Mouse (Mus musculus): ENCODE measurements around the gene Klhl41. TPM values are rescaled to one million over a fixed set of nuclear protein-coding genes. Genes with fewer than 3 reads are reported as not detected.

The Klhl41 gene
- total and polyA plus RNA-seq, 2 experiments from 2014 or later, result 0.10 TPM

GRCm38 (mm10) chr2:69640100-69640499, 29.8 kb upstream of the Klhl41 start:
- no peak overlapping the region for H3K27ac ChIP-seq (ENCODE audit: low read depth, low read length)
- H3K4me2 ChIP-seq (ENCODE audit: low read depth), result no peak overlapping the region
- peak; percentile 31 for DNase-seq
- H3K4me3 ChIP-seq (ENCODE audit: low read depth, low read length), result no peak overlapping the region
- WGBS, result 48% methylated on average over 10 of the region's 10 CpGs
- no peak overlapping the region for H3K9ac ChIP-seq
- H3K27me3 ChIP-seq (ENCODE audit: insufficient read depth, low read length), result no peaks in the 10 kb centered on the region
- peak; percentile 74 for ATAC-seq
- H3K4me1 ChIP-seq (ENCODE audit: insufficient read depth), result no peaks in the 10 kb centered on the region
- no peak for TF ChIP-seq CTCF (IDR thresholded peaks at IDR 0.05; ENCODE audit: low read depth)
- H3K36me3 ChIP-seq (ENCODE audit: insufficient read depth), result no peaks in the 10 kb centered on the region
- no peaks in the 10 kb centered on the region for H3K9me3 ChIP-seq (ENCODE audit: low read length)

GRCm38 (mm10) chr2:69644968-69645617, 24.8 kb upstream of the Klhl41 start:
- no peaks in the 10 kb centered on the region for H3K4me1 ChIP-seq (ENCODE audit: insufficient read depth)
- H3K4me3 ChIP-seq (ENCODE audit: low read depth, low read length), result no peak overlapping the region
- ATAC-seq (no peak), DNase-seq (no peak)
- H3K27ac ChIP-seq (ENCODE audit: low read depth, low read length), result no peak overlapping the region
- no peak overlapping the region for H3K9ac ChIP-seq
- no peak overlapping the region for H3K4me2 ChIP-seq (ENCODE audit: low read depth)
- TF ChIP-seq CTCF (IDR thresholded peaks at IDR 0.05; ENCODE audit: low read depth), result no peak
- no peaks in the 10 kb centered on the region for H3K9me3 ChIP-seq (ENCODE audit: low read length)
- no peaks in the 10 kb centered on the region for H3K36me3 ChIP-seq (ENCODE audit: insufficient read depth)
- no peaks in the 10 kb centered on the region for H3K27me3 ChIP-seq (ENCODE audit: insufficient read depth, low read length)
- 92% methylated on average over 11 of the region's 11 CpGs for WGBS

DNA sequence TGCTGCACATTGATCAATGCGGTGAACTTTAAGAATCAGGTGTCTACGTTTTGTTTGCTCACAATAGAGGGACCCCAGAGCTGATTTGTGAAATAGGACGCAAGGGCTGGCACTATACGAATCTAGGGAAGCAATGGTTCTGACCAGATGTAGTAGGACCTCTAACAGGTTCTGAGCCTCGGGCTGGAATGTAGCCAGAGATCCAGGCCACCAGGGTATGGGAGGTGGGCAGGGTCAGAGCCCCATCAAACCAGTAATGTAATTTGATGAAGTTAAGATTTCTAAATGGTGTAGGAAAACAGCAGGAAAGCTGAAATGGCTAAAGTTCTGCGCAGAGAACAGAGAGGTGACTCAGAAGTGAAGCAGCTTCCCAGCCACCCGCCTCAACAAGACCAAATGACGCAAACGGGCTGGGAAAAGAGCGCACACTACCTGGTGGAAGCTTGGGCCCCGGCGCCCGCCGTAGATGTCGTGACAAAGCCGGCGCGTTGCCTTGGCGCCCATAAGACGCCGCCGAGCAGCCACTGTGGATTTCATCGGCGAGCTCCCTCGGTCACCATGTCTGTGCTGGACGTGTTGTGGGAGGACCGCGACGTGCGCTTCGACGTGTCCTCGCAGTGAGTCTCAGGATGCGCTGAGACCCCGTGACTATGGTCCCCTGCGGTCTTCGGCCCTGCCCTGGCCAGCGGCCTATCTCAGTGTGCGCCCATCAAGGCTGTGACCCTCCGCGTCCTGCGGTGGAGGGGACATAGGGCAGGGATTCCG, 23.0 kb upstream of the Klhl41 start, which contains the start of gene Bbs5:
Gene Bbs5 (plus strand): TSS at position 446 of the 765 bp plus-strand sequence.
- Histone ChIP-seq H3K27ac (ENCODE audit: low read depth, low read length) (no peak within 1 kb of the TSS), H3K4me1 (ENCODE audit: insufficient read depth) (no peaks in the 10 kb centered on the region), H3K27me3 (ENCODE audit: insufficient read depth, low read length) (no peaks in the 10 kb centered on the region), H3K4me2 (ENCODE audit: low read depth) (peak within 1 kb of the TSS; percentile 58), H3K4me3 (ENCODE audit: low read depth, low read length) (peak within 1 kb of the TSS; percentile 69), H3K9ac (peak within 1 kb of the TSS; percentile 68), H3K36me3 (ENCODE audit: insufficient read depth) (no peaks in the 10 kb centered on the region), H3K9me3 (ENCODE audit: low read length) (no peaks in the 10 kb centered on the region)
- DNase-seq, result peak; percentile 94
- TF ChIP-seq CTCF (IDR thresholded peaks at IDR 0.05; ENCODE audit: low read depth), result no peak
- WGBS, result 5% methylated on average over 43 of the region's 43 CpGs
- ATAC-seq, result peak; percentile 98

DNA sequence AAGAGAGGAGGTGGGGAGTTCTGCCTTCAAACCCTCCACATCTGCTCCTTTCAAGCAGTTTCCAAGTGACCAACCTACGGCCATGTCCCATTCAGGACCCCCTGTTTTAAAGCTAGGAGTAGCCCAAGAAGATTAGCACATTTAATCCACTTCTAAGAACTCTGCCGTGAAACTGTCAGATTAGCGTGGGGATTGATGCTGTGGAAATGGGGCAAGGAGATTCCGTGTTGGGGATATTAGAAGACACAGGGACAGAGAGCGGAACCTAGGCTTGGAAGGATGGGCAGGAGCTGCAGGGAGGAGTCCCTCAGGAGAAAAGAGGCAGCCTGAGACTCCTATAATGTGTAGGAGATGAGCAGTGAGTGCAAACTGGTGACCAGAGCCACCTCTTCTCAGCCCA, 20.2 kb upstream of the Klhl41 start:
- DNase-seq (no peak), ATAC-seq (no peak)
- H3K27ac ChIP-seq (ENCODE audit: low read depth, low read length), result no peak overlapping the region
- no peaks in the 10 kb centered on the region for H3K4me1 ChIP-seq (ENCODE audit: insufficient read depth)
- H3K4me3 ChIP-seq (ENCODE audit: low read depth, low read length), result no peak overlapping the region
- 82% methylated on average over 5 of the region's 5 CpGs for WGBS
- TF ChIP-seq CTCF (IDR thresholded peaks at IDR 0.05; ENCODE audit: low read depth), result no peak
- no peak overlapping the region for H3K4me2 ChIP-seq (ENCODE audit: low read depth)
- no peaks in the 10 kb centered on the region for H3K9me3 ChIP-seq (ENCODE audit: low read length)
- no peaks in the 10 kb centered on the region for H3K27me3 ChIP-seq (ENCODE audit: insufficient read depth, low read length)
- peaks cover 11% of the 10 kb centered on the region for H3K36me3 ChIP-seq (ENCODE audit: insufficient read depth)
- no peak overlapping the region for H3K9ac ChIP-seq

GRCm38 (mm10) chr2:69659326-69659725, 10.6 kb upstream of the Klhl41 start:
- Histone ChIP-seq H3K4me1 (ENCODE audit: insufficient read depth) (no peaks in the 10 kb centered on the region), H3K27ac (ENCODE audit: low read depth, low read length) (no peak overlapping the region), H3K4me2 (ENCODE audit: low read depth) (no peak overlapping the region), H3K9me3 (ENCODE audit: low read length) (no peaks in the 10 kb centered on the region), H3K36me3 (ENCODE audit: insufficient read depth) (peaks cover 59% of the 10 kb centered on the region), H3K4me3 (ENCODE audit: low read depth, low read length) (no peak overlapping the region), H3K27me3 (ENCODE audit: insufficient read depth, low read length) (no peaks in the 10 kb centered on the region), H3K9ac (no peak overlapping the region)
- ATAC-seq, result no peak
- TF ChIP-seq CTCF (IDR thresholded peaks at IDR 0.05; ENCODE audit: low read depth), result no peak
- no peak for DNase-seq
- WGBS, result 97% methylated on average over 4 of the region's 4 CpGs

DNA sequence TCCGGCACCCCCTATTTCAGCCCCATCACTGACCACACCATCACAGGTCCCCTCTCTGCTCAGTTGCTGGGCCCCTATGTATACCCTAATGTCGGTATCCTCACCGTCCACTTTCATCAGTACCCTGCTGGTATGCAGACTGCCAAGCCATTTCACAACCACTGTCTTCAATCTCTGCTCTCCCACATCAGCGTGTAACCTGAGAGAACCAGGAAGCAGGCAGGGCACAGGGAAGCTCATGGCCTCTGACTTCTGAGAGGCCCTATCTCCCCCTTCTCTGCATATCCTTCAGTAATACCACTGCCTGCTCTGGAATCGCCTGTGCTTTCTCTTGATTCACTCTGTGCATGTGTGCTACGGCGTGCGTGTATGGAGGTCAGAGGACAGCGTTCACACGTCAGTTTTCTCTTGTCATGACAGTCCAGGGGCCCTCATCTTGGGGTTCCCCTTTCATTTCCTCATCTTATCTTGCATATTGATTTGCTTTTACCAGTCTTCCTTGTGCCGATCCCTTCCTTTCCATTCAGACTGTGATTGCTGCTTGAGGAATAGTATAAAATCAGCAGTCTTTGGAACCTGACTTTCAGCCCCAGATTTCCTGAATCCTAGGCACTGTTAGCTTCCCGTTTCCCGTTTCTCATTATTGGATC, 6.0 kb upstream of the Klhl41 start:
- Histone ChIP-seq H3K4me1 (ENCODE audit: insufficient read depth) (no peaks in the 10 kb centered on the region), H3K4me3 (ENCODE audit: low read depth, low read length) (no peak overlapping the region), H3K36me3 (ENCODE audit: insufficient read depth) (peaks cover 55% of the 10 kb centered on the region), H3K9ac (no peak overlapping the region), H3K27me3 (ENCODE audit: insufficient read depth, low read length) (no peaks in the 10 kb centered on the region), H3K9me3 (ENCODE audit: low read length) (no peaks in the 10 kb centered on the region), H3K4me2 (ENCODE audit: low read depth) (no peak overlapping the region), H3K27ac (ENCODE audit: low read depth, low read length) (no peak overlapping the region)
- WGBS, result 89% methylated on average over 13 of the region's 13 CpGs
- no peak for TF ChIP-seq CTCF (IDR thresholded peaks at IDR 0.05; ENCODE audit: low read depth)
- DNase-seq (no peak), ATAC-seq (no peak)

DNA sequence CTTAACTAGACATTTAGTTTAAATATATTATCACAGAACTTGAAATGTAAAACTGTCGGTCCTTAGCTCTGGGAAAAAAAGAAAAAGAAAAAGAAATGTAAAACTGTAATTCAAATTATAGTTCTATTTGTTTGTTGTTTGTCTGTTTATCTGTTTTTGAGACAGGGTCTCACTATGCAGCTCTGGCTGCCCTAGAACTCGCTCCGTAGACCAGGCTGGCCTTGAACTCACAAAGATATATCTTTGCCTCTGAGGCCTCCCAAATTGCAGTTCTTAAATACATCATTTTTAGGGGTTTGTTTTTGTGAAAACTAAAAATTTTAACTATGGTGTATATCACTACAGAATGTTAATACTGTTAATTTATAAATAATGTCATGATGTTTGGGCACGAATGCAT, 2.3 kb upstream of the Klhl41 start:
- no peak for DNase-seq
- H3K9ac ChIP-seq, result no peak overlapping the region
- H3K36me3 ChIP-seq (ENCODE audit: insufficient read depth), result peaks cover 29% of the 10 kb centered on the region
- no peak overlapping the region for H3K4me2 ChIP-seq (ENCODE audit: low read depth)
- ATAC-seq, result no peak
- no peaks in the 10 kb centered on the region for H3K4me1 ChIP-seq (ENCODE audit: insufficient read depth)
- H3K9me3 ChIP-seq (ENCODE audit: low read length), result no peaks in the 10 kb centered on the region
- TF ChIP-seq CTCF (IDR thresholded peaks at IDR 0.05; ENCODE audit: low read depth), result no peak
- H3K27me3 ChIP-seq (ENCODE audit: insufficient read depth, low read length), result no peaks in the 10 kb centered on the region
- WGBS, result 96% methylated on average over 4 of the region's 4 CpGs
- H3K4me3 ChIP-seq (ENCODE audit: low read depth, low read length), result no peak overlapping the region
- H3K27ac ChIP-seq (ENCODE audit: low read depth, low read length), result no peak overlapping the region

Data from forebrain, postnatal 0 days (tissue).